Mouse (Mus musculus) kidney, embryonic 14.5 days (tissue): ENCODE data around the gene Mthfd1l. TPM values are rescaled to one million over a fixed set of nuclear protein-coding genes. Genes with fewer than 3 reads are reported as not detected.
"Not testable (repeated sequence)": the region's sequence is repeated elsewhere in the genome, so short reads cannot be mapped to it uniquely, and the experiment has no call there.

Experiments used
- ATAC-seq: fragments of 200-750 bp; cut with Nextera tagmentation; 2 replicates; pipeline ENCODE4 v1.8.0; 2017; ENCODE audit warnings: moderate number of reproducible peaks, mild to moderate bottlenecking, moderate TSS enrichment, moderate library complexity; ENCODE audit not compliant: low FRiP score, low TSS enrichment
- H3K27ac ChIP-seq: fragments of 300-500 bp; sonication (generic); 2 replicates; pipeline ENCODE4 v1.5.1; 2014; ENCODE audit warnings: low read depth, mild to moderate bottlenecking, low read length, moderate library complexity, mixed read lengths
- H3K27me3 ChIP-seq: fragments of 300-500 bp; sonication (generic); 2 replicates; pipeline ENCODE4 v1.6.1; 2014; ENCODE audit warnings: mild to moderate bottlenecking, low read length; ENCODE audit not compliant: control insufficient read depth, insufficient read depth
- H3K36me3 ChIP-seq: fragments of 300-500 bp; sonication (generic); 2 replicates; pipeline ENCODE4 v1.6.1; 2014; ENCODE audit warnings: low read length, mixed read lengths; ENCODE audit not compliant: control insufficient read depth, insufficient read depth
- H3K4me1 ChIP-seq: fragments of 300-500 bp; sonication (generic); 2 replicates; pipeline ENCODE4 v1.6.1; 2014; ENCODE audit warnings: low read length, mixed read lengths; ENCODE audit not compliant: control insufficient read depth, insufficient read depth
- H3K4me2 ChIP-seq: fragments of 300-500 bp; sonication (generic); replicated peaks from 2 replicates; pipeline ENCODE4 v1.6.1; 2014; ENCODE audit warnings: low read depth, mild to moderate bottlenecking, low read length
- H3K4me3 ChIP-seq: fragments of 300-500 bp; sonication (generic); 2 replicates; pipeline ENCODE4 v1.5.1; 2014; ENCODE audit warnings: mild to moderate bottlenecking, low read length
- H3K9ac ChIP-seq: fragments of 300-500 bp; sonication (generic); 2 replicates; pipeline ENCODE4 v1.6.1; 2014; ENCODE audit warnings: low read depth, mild to moderate bottlenecking, low read length, moderate library complexity
- H3K9me3 ChIP-seq: fragments of 300-500 bp; sonication (generic); 2 replicates; pipeline ENCODE4 v1.6.1; 2016; ENCODE audit warnings: low read length; ENCODE audit not compliant: control insufficient read depth
- WGBS: fragments of 180-500 bp; shearing (Covaris S2); extraction: QIAGEN DNeasy Blood & Tissue Kit; methylation state at CpG from one replicate; pipeline ENCODE4 v1.1.7; 2014; 5-methylcytosine and 5-hydroxymethylcytosine counted together
- polyA plus RNA-seq: library from polyadenylated mRNA; unstranded; fragments of >200 nt; fragmentation: Nextera tagmentation; extraction: Ambion mirVana; gene quantifications from 2 replicates; pipeline ENCODE4 v1.2.1, GENCODE M21; 2014

Gene Mthfd1l
- polyA plus RNA-seq, 1 experiment from 2014 or later = 20.2 TPM

DNA sequence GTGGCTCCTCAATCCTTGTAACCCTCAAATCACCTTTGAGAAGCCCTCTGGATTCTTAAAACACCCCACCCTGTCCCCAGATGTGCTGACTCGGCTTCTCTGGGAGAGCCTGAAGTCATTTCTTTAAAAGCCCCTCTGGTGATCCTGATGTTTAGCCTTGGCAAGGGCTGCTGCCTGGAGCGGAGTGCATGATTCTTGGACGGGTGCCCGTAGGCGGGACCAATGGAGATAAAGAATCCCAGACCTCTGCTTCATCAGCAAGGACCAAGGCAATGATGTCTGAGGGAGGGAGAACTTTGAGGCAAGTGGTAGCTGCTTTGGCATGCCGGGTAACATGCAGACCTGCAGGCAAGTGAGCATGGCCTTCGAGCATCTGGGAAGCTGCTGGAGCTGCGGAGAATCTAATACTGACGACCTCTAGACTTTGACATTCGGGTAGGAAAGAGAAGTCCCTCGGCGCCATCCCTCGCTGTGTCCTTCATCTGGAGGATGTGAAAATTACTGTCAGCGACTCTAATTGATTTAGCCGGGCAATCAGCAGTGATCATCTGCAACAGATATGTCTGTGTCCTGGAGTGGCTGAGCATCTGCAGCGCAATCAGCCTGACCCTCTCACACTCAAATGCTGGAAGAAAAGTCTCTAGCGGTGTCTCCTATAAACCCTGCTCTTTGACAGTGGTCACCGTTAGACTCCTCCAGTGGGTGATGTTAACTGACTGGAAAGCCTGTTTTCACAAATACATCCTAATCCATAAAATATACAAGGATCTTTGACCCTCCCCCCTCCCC lies 215.9 kb downstream of the Mthfd1l start:
- H3K27ac ChIP-seq = no peak overlapping the region
- no peak overlapping the region for H3K4me2 ChIP-seq
- H3K9me3 ChIP-seq = no peaks in the 10 kb centered on the region
- H3K4me3 ChIP-seq = no peak overlapping the region
- H3K9ac ChIP-seq = no peak overlapping the region
- 86% methylated on average over 18 of the region's 18 CpGs for WGBS
- ATAC-seq = peak; percentile 39; the same call in 1 of the 2 replicates
- no peaks in the 10 kb centered on the region for H3K27me3 ChIP-seq
- H3K4me1 ChIP-seq = no peaks in the 10 kb centered on the region
- H3K36me3 ChIP-seq = no peaks in the 10 kb centered on the region

DNA sequence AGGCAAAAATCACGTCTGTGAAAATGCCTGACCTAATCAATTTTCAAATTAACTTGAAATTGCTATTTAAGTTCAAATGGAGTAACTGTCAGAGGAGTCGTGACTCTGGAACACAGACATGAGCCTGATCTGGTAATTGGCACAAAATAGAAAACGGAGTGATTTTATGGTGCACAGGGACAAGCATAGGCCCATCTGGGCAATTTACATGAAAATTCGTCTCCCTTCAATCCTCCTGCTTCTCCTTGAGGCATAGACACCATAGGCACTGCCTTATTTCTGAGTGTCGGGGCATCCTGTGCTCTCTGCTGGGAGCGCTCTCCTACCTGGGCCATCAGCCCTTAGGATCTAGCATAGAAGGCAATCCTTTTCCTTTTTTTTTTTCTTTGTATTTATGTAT lies 216.5 kb downstream of the Mthfd1l start:
- Histone ChIP-seq H3K27ac (no peak overlapping the region), H3K4me1 (no peaks in the 10 kb centered on the region), H3K36me3 (no peaks in the 10 kb centered on the region), H3K4me3 (no peak overlapping the region), H3K27me3 (no peaks in the 10 kb centered on the region), H3K9me3 (no peaks in the 10 kb centered on the region), H3K9ac (no peak overlapping the region), H3K4me2 (no peak overlapping the region)
- ATAC-seq = no peak
- WGBS = 78% methylated on average over 6 of the region's 6 CpGs

DNA sequence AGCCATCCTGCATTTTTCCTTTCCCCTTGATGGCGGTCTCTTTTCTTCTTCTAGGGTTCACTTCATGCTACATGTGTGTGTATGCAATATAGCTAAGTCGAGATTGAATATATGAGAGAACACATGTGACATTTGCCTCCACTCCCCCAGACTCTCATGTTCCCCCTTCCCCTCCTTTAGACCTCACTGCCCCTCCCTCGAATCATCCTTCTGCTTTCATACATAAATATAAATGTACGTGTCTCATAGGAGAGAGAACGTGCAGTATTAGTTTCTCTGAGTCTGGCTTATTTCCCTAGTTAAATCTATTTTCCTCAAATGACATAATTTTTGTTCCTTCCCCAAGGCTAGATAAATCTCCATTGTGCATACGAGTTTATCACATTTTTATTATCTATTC lies 226.1 kb downstream of the Mthfd1l start:
- no peak overlapping the region for H3K27ac ChIP-seq
- no peak overlapping the region for H3K4me3 ChIP-seq
- no peaks in the 10 kb centered on the region for H3K27me3 ChIP-seq
- no peak for ATAC-seq
- H3K4me1 ChIP-seq = no peaks in the 10 kb centered on the region
- whole genome bisulfite sequencing = 71% methylated on average over 6 of the region's 6 CpGs
- no peaks in the 10 kb centered on the region for H3K36me3 ChIP-seq
- H3K4me2 ChIP-seq = no peak overlapping the region
- no peaks in the 10 kb centered on the region for H3K9me3 ChIP-seq
- H3K9ac ChIP-seq = no peak overlapping the region

DNA sequence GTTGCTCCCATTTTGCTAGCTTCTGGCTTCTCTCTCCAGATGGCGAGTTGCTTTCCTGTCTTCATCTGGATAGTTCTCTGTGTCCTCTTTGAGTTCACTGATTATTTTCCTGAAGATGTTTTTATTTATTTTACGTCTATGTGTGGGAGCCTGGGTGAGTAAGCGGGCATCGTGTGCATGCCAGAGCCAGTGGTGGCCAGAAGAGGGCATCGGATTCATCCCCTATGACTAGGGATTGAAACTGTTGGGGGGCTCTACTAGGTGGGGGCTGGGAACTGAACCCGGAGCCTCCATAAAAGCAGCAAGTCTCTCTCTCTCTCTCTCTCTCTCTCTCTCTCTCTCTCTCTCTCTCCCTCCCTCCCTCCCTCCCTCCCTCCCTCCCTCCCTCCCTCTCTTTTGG lies 227.0 kb downstream of the Mthfd1l start:
- Histone ChIP-seq H3K4me2 (no peak overlapping the region), H3K27me3 (no peaks in the 10 kb centered on the region), H3K4me1 (no peaks in the 10 kb centered on the region), H3K27ac (no peak overlapping the region), H3K9me3 (no peaks in the 10 kb centered on the region), H3K9ac (no peak overlapping the region), H3K4me3 (no peak overlapping the region), H3K36me3 (no peaks in the 10 kb centered on the region)
- no peak for ATAC-seq
- WGBS = 89% methylated on average over 6 of the region's 6 CpGs

DNA sequence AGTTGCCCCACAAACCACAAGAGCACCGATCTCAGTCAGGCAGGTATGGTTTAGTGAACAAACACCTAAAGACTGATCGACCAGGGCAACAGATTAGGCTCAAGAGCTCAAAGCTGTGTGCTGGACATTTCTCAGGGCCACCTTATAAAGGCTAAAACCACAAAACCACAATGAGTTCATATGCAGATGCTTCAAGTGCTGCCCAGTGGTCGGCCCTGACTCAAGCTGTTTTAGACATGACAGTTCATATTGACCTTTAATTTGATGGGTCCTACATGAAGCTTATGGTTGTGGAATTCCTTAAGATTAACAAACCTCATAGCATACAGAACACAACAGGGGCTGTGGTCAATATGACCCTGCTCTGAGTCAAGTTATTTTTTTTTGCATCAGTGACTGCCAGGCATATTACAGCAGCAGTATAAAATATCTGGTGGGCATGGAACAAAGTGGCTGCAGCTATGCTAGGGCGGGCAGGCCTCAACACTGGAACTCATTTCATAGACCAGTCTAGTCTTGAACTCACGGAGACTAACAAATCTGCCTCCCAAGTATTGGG lies 227.7 kb downstream of the Mthfd1l start:
- H3K27me3 ChIP-seq = no peaks in the 10 kb centered on the region
- no peaks in the 10 kb centered on the region for H3K4me1 ChIP-seq
- H3K36me3 ChIP-seq = no peaks in the 10 kb centered on the region
- ATAC-seq = no peak
- H3K4me2 ChIP-seq = no peak overlapping the region
- WGBS = 90% methylated on average over 5 of the region's 5 CpGs
- H3K27ac ChIP-seq = no peak overlapping the region
- no peak overlapping the region for H3K9ac ChIP-seq
- H3K9me3 ChIP-seq = no peaks in the 10 kb centered on the region
- H3K4me3 ChIP-seq = no peak overlapping the region

DNA sequence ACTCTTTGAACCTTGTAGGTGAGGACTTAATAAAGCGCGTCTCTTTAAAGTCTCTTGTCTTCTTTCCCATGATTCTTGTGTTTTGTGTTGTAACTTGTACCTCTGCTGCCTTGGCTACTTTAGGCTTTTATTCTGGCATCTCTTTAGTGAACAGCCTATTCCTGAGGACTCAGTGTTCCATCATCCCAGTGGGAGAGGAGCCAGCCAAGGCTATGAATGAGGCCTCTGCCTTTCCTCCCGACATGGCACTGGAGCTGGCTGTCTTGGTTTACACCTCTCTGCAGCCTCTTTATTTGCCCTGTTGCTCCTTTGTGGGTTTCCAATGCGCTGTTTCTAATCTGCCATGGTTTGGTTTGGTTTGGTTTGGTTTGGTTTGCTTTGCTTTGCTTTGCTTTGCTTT lies 228.2 kb downstream of the Mthfd1l start:
- H3K4me1 ChIP-seq = no peaks in the 10 kb centered on the region
- H3K9me3 ChIP-seq = no peaks in the 10 kb centered on the region
- no peaks in the 10 kb centered on the region for H3K36me3 ChIP-seq
- 96% methylated on average over 4 of the region's 4 CpGs for WGBS
- no peak overlapping the region for H3K27ac ChIP-seq
- ATAC-seq = no peak
- H3K4me3 ChIP-seq = no peak overlapping the region
- no peak overlapping the region for H3K9ac ChIP-seq
- no peaks in the 10 kb centered on the region for H3K27me3 ChIP-seq
- no peak overlapping the region for H3K4me2 ChIP-seq

DNA sequence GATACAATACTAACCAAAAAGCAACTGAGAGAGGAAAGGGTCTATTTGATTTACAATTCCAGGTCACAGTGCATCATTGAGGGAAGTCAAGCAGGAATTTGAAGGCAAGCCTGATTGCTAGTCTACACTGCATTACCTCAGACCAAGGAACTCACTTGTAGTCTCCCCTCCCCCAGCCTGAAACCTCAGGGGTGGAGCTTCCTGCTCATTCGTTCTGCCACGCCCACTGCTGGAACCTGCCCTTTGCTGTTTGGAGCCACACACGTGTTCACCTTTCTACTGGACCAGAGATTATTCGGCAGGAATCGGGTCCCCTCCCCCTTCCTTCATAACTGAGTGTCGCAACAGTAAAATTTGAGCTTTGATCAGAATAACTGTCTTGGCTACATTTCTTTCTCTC lies 230.7 kb downstream of the Mthfd1l start:
- WGBS = 53% methylated on average over 5 of the region's 6 CpGs
- H3K4me3 ChIP-seq, H3K36me3 ChIP-seq, H3K4me1 ChIP-seq, H3K4me2 ChIP-seq, H3K27ac ChIP-seq, ATAC-seq, H3K27me3 ChIP-seq, H3K9me3 ChIP-seq, H3K9ac ChIP-seq: not testable (repeated sequence)

DNA sequence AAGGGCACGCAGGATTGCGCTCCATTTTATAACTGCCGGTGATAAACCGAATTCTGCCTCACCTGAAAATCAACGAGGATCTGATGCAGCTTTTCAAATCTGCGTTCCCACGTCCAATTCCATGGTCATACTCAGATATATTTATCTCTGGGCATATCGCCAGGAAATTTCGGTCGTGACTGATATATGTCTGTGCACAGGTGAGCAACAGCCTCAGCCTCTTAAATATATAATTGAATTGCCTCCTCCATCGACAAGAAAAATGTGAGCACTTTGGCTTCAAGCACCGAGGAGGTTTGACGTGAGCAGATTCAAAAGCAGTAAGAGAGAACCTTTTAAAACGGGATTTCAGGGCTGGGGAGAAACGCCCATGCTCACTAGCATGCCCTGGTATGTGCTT lies 236.1 kb downstream of the Mthfd1l start:
- ATAC-seq = no peak
- no peak overlapping the region for H3K27ac ChIP-seq
- H3K9me3 ChIP-seq = no peaks in the 10 kb centered on the region

DNA sequence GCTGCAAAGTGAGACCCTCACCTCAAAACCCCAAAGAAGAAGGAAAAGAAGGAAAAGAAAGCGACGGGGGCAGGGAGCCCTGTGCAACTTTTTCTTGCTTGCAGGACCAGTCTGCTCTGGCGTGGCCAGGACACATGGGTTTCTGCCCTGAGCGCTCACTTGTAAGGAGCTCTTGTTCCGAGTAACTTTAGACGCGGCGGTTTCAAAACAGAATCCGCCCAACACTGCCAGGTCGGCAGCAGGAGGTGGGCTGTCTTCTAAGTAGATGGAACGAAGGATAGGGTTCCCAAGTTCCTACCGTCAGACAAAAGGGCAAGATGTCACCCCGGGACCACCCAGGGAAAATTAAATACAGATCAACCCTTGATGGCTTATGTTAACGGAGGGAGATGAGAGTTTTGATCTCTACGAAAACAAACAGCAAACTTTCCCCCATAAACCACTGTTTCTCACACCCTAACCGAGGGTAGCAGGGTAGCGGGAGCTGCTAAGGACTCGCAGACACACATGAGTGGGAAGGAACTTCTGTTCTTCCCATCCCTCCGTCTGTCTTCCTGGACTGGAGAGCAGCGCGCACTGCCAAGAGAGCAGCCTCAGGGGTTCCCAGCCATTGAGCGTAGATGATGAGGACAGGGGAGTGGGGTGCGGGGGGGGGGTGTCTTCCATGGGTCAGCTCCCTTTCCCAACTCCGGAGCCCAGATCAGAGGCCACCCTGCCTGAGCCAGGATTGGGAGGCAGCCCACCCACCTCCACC lies 237.6 kb downstream of the Mthfd1l start:
- H3K4me3 ChIP-seq = peak overlapping the region; percentile 20
- H3K36me3 ChIP-seq = no peaks in the 10 kb centered on the region
- H3K9me3 ChIP-seq = no peaks in the 10 kb centered on the region
- no peak overlapping the region for H3K9ac ChIP-seq
- WGBS = 14% methylated on average over 24 of the region's 24 CpGs
- ATAC-seq = peak; percentile 60
- no peak overlapping the region for H3K27ac ChIP-seq
- no peaks in the 10 kb centered on the region for H3K27me3 ChIP-seq
- H3K4me2 ChIP-seq = peak overlapping the region; percentile 51
- 0 out of 2 replicates have a peak, but pooled peaks cover 7% of the 10 kb centered on the region for H3K4me1 ChIP-seq

More for the DNA sequence above, 236.1 kb downstream of the Mthfd1l start:
- Histone ChIP-seq H3K9ac (no peak overlapping the region), H3K4me1 (0 out of 2 replicates have a peak, but pooled peaks cover 7% of the 10 kb centered on the region), H3K27me3 (no peaks in the 10 kb centered on the region), H3K4me3 (no peak overlapping the region), H3K4me2 (no peak overlapping the region), H3K36me3 (no peaks in the 10 kb centered on the region)
- 83% methylated on average over 15 of the region's 15 CpGs for WGBS
